Mouse (Mus musculus) heart, postnatal 0 days (tissue): ENCODE measurements at regions not wholly inside any gene's neighbourhood (a gene's known extent, or its start where the extent isn't known, plus 50 kb on each side); places are given as distances from the start of the nearest gene placed in this dataset.

Source experiments
- CTCF ChIP-seq: IDR thresholded peaks from 2 replicates; pipeline ENCODE4 v1.5.1; 2016; ENCODE audit warnings: antibody characterized with exemption, control low read depth, low read depth
- EP300 ChIP-seq: IDR thresholded peaks from 2 replicates; pipeline ENCODE4 v1.6.1; 2016; ENCODE audit warnings: antibody characterized with exemption, low read depth

- no peak for TF ChIP-seq EP300
- no peak for TF ChIP-seq CTCF
Measured at GRCm38 (mm10) chr3:140452513-140452912, 759.6 kb downstream of the Pdha2 start.
